Mouse (Mus musculus) spleen, adult 2 months (tissue): Measurements from ENCODE around the gene Jrkl.

Source experiments
- CTCF ChIP-seq: fragments of 200-500 bp; IDR thresholded peaks from 2 replicates; pipeline ENCODE4 v1.5.1; 2011; ENCODE audit warnings: mild to moderate bottlenecking, inconsistent platforms; ENCODE audit not compliant: insufficient read depth, insufficient read length, insufficient replicate concordance; ENCODE audit errors: extremely low read depth
- POLR2A ChIP-seq: fragments of 200-500 bp; IDR thresholded peaks from 2 replicates; pipeline ENCODE4 v1.6.1; 2011; ENCODE audit warnings: low read depth, low read length, inconsistent platforms

DNA sequence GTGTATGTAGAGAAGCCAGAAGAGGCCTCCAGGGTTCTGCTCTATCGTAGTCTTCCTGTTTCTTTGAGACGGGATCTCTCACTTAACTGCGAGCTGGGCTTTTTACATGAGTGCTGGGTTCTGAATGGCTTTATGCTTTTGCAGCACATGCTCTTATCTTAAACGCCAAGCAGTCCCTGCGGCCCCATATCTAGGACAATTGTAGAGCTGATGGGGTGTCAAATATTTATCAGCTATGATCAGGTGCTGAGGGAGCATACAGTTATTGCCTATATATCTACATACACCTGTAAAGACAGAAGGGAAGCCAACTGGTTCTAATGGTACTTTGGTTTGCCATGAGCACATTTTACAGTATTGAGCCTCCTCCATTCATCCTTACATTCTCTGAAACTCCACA is 41.9 kb downstream of the Jrkl start:
- TF ChIP-seq POLR2A (no peak), CTCF (no peak)
